Mouse (Mus musculus) midbrain, embryonic 16.5 days (tissue): ENCODE measurements around the gene Polg. TPM values are rescaled to one million over a fixed set of nuclear protein-coding genes. Genes with fewer than 3 reads are reported as not detected.
A peak's percentile ranks its signal among the peaks of the same experiment; 100 is the strongest.

ENCODE experiments used
- ATAC-seq: fragments of 200-750 bp; cut with Nextera tagmentation; 2 replicates; pipeline ENCODE4 v1.8.0; 2017; ENCODE audit warnings: moderate TSS enrichment
- H3K27ac ChIP-seq: fragments of 300-500 bp; sonication (generic); 2 replicates; pipeline ENCODE4 v1.5.1; 2014; ENCODE audit warnings: mild to moderate bottlenecking, low read length, mixed read lengths
- H3K27me3 ChIP-seq: fragments of 300-500 bp; sonication (generic); 2 replicates; pipeline ENCODE4 v1.6.1; 2014; ENCODE audit warnings: low read depth, low read length, mixed read lengths; ENCODE audit not compliant: control insufficient read depth, insufficient read depth
- H3K36me3 ChIP-seq: fragments of 300-500 bp; sonication (generic); 2 replicates; pipeline ENCODE4 v1.6.1; 2014; ENCODE audit warnings: mild to moderate bottlenecking, low read length, moderate library complexity, mixed read lengths; ENCODE audit not compliant: control insufficient read depth, insufficient read depth
- H3K4me1 ChIP-seq: fragments of 300-500 bp; sonication (generic); 2 replicates; pipeline ENCODE4 v1.6.1; 2014; ENCODE audit warnings: mild to moderate bottlenecking, low read length, mixed read lengths; ENCODE audit not compliant: control insufficient read depth, insufficient read depth
- H3K4me2 ChIP-seq: fragments of 300-500 bp; sonication (generic); 2 replicates; pipeline ENCODE4 v1.6.1; 2014; ENCODE audit warnings: mild to moderate bottlenecking, low read length, mixed read lengths
- H3K4me3 ChIP-seq: fragments of 300-500 bp; sonication (generic); 2 replicates; pipeline ENCODE4 v1.5.1; 2014; ENCODE audit warnings: low read depth, mild to moderate bottlenecking, low read length, moderate library complexity, mixed read lengths
- H3K9ac ChIP-seq: fragments of 300-500 bp; sonication (generic); 2 replicates; pipeline ENCODE4 v1.6.1; 2014; ENCODE audit warnings: low read depth, low read length, mixed read lengths
- H3K9me3 ChIP-seq: fragments of 300-500 bp; sonication (generic); replicated peaks from 2 replicates; pipeline ENCODE4 v1.6.1; 2014; ENCODE audit warnings: mild to moderate bottlenecking, low read length, mixed read lengths; ENCODE audit not compliant: control insufficient read depth, poor library complexity, severe bottlenecking
- WGBS: fragments of 180-500 bp; shearing (Covaris S2); extraction: QIAGEN DNeasy Blood & Tissue Kit; methylation state at CpG from one replicate; pipeline ENCODE4 v1.1.7; 2014; 5-methylcytosine and 5-hydroxymethylcytosine counted together
- polyA plus RNA-seq: library from polyadenylated mRNA; unstranded; fragments of >200 nt; fragmentation: Nextera tagmentation; extraction: Ambion mirVana; gene quantifications from 2 replicates; pipeline ENCODE4 v1.2.1, GENCODE M21; 2015

Gene Polg
- 19.7 and 22.0 TPM in 2 replicates for polyA plus RNA-seq

DNA sequence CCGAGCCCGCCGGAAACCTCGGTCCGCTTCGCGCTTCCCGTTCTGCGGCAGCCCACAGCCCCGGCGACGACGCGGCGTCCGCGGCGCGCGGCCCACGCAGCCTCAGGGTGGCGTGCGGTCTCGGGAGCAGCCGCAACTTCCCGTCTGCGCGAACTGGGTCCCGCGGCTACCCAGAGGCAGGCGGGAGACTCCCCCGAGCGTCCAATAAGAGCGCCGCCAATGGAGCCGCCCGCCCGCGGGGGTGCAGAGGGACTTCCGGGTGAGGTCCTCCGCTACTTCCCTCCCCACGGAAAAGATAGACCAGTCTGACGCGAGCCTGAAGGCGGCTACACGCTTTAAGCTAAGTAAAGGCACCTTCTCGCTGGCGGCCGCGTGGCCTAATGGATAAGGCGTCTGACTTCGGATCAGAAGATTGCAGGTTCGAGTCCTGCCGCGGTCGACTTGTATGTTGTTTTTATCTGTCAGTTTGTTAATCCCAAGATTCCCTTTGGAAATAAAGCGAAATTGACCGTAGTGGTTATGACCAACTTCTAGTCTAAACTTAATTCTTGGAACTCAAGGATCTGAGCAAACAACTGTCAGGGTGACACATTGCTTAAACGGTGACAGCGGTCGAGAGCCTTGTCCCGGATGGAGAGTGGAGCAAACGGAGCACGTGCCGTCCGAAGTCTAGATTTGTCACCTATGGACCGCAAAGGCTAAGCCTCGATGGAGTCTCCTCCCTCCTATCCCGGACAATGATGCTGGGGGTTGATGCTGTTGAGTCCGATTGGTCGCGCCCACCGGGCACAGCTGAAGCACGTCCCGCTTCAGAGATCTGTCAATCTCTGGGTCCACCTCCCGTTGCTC lies at the start of gene Polg:
Gene Polg, minus strand, starts transcription at position 310 of the 849 bp plus-strand sequence.
- Histone ChIP-seq H3K9me3 (no peaks in the 10 kb centered on the region), H3K27me3 (no peaks in the 10 kb centered on the region), H3K27ac (peak within 1 kb of the TSS; percentile 79), H3K9ac (peak within 1 kb of the TSS; percentile 81), H3K4me2 (peak within 1 kb of the TSS; percentile 91), H3K4me3 (peak within 1 kb of the TSS; percentile 90), H3K36me3 (peaks cover 5% of the 10 kb centered on the region), H3K4me1 (peaks cover 20% of the 10 kb centered on the region)
- under 1% methylated on average over 75 of the region's 76 CpGs for WGBS
- peak; percentile 96 for ATAC-seq

DNA sequence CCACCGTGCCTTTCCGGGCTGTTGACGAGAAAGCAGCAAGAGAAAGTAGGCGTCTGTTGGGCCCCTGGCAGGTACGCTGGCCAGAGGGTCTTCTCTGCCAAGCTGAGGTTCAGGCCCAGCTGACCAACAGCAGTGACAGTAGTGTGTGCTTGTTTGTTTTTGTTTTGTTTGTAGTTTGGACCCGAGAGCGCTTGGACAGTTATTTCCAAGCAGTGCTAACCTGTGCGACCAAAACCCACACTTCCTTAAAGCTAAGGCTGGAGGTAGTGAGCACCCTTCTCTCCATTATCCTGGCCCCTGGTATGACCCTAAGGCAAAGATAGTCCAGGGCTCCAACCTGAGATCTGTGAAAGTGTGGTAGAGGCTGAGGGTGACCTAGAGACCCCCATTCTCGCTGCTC lies 49.7 kb upstream of the Polg start:
- Histone ChIP-seq H3K36me3 (no peaks in the 10 kb centered on the region), H3K9me3 (no peaks in the 10 kb centered on the region), H3K27me3 (peaks cover 5% of the 10 kb centered on the region; the same call in 1 of the 2 replicates), H3K4me2 (peak overlapping the region; percentile 61), H3K4me1 (peaks cover 54% of the 10 kb centered on the region), H3K9ac (peak overlapping the region; percentile 69), H3K4me3 (peak overlapping the region; percentile 36), H3K27ac (peak overlapping the region; percentile 83)
- WGBS = 44% methylated on average over 9 of the region's 9 CpGs
- ATAC-seq = no peak

DNA sequence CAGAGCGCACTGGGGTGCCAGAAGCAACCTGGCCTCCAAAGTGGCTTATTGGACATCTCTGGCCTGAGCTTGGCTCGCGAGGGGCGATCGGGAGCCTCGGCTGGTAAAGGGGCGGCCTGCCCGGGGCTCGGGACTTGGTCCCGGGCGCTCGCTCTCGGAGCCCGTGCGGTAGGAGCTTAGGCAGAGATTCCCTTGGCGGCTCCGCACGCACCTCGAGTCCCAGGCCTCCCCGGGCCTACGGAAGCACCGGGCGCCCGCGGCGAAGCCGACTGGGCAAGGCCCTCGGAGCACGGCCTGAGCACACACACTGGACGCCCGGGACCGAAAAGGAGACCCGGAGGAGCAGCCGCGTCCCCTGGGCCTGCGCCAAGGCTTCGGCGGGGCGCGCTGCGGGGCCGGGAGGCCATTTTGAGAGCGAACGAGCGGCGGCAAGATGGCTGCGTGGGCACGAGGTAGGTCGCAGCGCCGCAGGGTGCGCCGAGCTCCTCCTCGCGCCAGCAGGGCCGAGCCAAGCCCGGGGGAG lies 49.1 kb upstream of the Polg start:
- peaks cover 48% of the 10 kb centered on the region for H3K4me1 ChIP-seq
- H3K27me3 ChIP-seq = peaks cover 5% of the 10 kb centered on the region; the same call in 1 of the 2 replicates
- no peaks in the 10 kb centered on the region for H3K36me3 ChIP-seq
- no peak for ATAC-seq
- peak overlapping the region; percentile 61 for H3K4me2 ChIP-seq
- H3K9me3 ChIP-seq = no peaks in the 10 kb centered on the region
- H3K27ac ChIP-seq = peak overlapping the region; percentile 83
- 2% methylated on average over 57 of the region's 57 CpGs for WGBS
- peak overlapping the region; percentile 36 for H3K4me3 ChIP-seq
- H3K9ac ChIP-seq = peak overlapping the region; percentile 69

DNA sequence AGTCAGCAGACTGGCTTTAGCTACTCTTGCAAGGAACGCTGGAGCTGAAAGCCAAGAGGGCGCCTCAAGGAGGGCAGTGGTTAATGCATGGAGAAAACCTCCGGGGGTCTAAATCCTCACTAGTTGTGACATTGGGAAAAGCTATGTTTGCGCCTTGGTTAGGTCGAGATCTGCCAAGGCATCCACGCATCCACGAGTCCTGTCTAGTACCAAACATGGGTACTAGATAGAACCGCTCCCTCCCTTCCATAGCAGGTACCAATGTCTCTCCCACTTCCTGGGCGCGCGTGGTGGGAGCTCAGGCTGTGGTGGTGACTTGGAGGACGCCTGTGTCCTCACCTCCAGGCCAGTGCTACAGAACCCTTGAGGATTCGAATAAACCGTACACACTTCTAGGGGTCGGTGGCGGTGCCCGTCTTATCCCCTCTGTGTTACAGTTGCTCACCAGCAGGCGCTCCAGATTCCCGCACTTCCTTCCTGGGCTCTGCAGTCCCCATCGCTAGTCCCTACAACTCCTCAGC lies 48.3 kb upstream of the Polg start:
- Histone ChIP-seq H3K9me3 (no peaks in the 10 kb centered on the region), H3K9ac (0 out of 2 replicates have a peak overlapping the region, but pooled peaks have one; percentile 28), H3K36me3 (no peaks in the 10 kb centered on the region), H3K4me3 (no peak overlapping the region), H3K4me2 (peak overlapping the region; percentile 61), H3K27me3 (peaks cover 5% of the 10 kb centered on the region; the same call in 1 of the 2 replicates), H3K27ac (peak overlapping the region; percentile 83), H3K4me1 (peaks cover 41% of the 10 kb centered on the region)
- ATAC-seq = no peak
- WGBS = 14% methylated on average over 20 of the region's 20 CpGs

DNA sequence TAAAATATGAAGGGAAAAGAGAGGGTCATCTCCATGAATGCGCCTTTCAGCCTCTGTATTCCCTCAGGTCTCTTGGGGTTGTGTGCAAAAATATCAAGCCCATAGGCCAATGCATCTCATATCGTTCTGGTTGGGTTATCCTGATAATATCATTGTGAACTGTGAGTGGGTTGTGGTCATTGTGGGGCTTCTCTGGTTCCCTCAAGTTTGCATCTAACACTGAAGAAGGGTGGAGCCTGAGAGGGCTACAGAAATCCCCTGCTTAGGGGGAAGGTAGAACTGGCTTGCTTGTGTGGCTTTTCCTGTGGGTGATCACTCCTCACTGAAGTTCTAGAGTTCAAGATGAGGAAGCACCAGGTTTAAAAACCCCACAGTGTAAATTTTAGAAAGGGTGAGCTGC lies 47.3 kb upstream of the Polg start:
- Histone ChIP-seq H3K36me3 (no peaks in the 10 kb centered on the region), H3K27ac (peak overlapping the region; percentile 83), H3K4me2 (no peak overlapping the region), H3K4me1 (peaks cover 41% of the 10 kb centered on the region), H3K9ac (no peak overlapping the region), H3K9me3 (no peaks in the 10 kb centered on the region), H3K4me3 (no peak overlapping the region), H3K27me3 (peaks cover 5% of the 10 kb centered on the region; the same call in 1 of the 2 replicates)
- WGBS = 25% methylated on average over 2 of the region's 2 CpGs
- no peak for ATAC-seq

DNA sequence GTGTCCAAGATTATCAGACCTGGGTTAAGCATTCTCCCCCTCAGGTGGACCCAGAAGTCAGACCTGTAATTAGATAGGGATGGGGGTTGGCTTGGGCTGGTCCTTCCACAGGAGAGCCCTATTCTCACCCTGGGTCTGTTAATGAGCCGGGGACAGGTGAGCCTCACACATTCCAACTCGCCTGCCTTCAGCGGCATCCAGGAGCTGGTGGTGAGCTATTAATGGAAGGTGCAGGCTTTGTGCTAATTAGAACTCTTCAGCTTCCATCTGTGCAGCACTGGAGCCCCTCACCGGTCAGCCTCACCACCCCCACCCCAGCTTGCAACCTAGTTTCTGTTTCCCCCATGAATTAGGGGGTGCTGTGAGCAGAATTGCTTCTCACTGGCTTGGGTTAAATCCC lies 46.3 kb upstream of the Polg start:
- H3K4me3 ChIP-seq = no peak overlapping the region; the same call in 1 of the 2 replicates
- peak overlapping the region; percentile 12; the same call in 1 of the 2 replicates for H3K4me2 ChIP-seq
- H3K9me3 ChIP-seq = no peaks in the 10 kb centered on the region
- H3K36me3 ChIP-seq = no peaks in the 10 kb centered on the region
- WGBS = 21% methylated on average over 4 of the region's 4 CpGs
- H3K27me3 ChIP-seq = peaks cover 6% of the 10 kb centered on the region; the same call in 1 of the 2 replicates
- peak overlapping the region; percentile 75 for H3K27ac ChIP-seq
- H3K9ac ChIP-seq = no peak overlapping the region
- H3K4me1 ChIP-seq = peaks cover 39% of the 10 kb centered on the region
- no peak for ATAC-seq

DNA sequence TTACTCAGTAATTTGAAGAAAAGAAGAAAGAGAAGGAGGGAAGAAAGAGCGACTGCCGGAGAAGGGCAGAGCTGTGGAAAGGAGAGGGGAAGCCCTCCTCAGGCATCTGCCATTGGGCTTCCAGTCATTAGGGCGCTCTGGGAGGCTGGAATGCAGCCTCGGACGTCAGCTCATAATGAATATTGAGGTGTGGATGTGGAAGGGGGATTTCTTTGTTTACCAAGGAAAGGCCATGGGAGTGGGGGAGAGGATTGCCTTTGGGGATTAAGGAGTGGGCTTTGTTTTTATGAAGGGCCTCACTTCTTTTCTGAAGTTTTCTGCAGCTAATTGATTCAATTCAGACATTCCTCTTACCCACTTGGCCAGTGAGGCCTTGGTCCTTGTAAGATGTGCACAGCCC lies 45.5 kb upstream of the Polg start:
- Histone ChIP-seq H3K4me1 (peaks cover 42% of the 10 kb centered on the region), H3K9ac (0 out of 2 replicates have a peak overlapping the region, but pooled peaks have one; percentile 28), H3K9me3 (no peaks in the 10 kb centered on the region), H3K4me3 (0 out of 2 replicates have a peak overlapping the region, but pooled peaks have one; percentile 1), H3K4me2 (peak overlapping the region; percentile 40), H3K27ac (peak overlapping the region; percentile 75), H3K36me3 (no peaks in the 10 kb centered on the region), H3K27me3 (peaks cover 8% of the 10 kb centered on the region; the same call in 1 of the 2 replicates)
- 8% methylated on average over 5 of the region's 5 CpGs for WGBS
- ATAC-seq = no peak

DNA sequence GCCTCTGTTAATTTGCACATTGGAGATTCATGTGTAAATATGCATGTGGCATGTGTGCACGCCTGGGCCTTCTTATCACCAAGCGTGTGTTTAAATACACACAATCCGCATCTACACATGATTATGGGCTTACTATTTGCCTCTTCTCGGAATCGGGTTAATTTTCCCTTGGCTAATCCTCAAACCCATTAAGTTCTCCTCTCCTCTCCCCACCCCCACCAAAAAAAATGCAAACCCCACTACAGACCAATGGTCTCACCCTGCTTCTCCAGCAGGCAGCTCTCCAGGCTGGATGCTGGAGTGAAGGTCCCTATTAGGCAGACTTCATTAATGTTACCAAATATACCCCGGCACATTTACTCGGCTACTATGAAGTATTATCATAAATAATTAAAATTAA lies 45.0 kb upstream of the Polg start:
- H3K4me3 ChIP-seq = 0 out of 2 replicates have a peak overlapping the region, but pooled peaks have one; percentile 1
- H3K27ac ChIP-seq = peak overlapping the region; percentile 75
- peaks cover 8% of the 10 kb centered on the region; the same call in 1 of the 2 replicates for H3K27me3 ChIP-seq
- WGBS = 19% methylated on average over 7 of the region's 7 CpGs
- no peaks in the 10 kb centered on the region for H3K9me3 ChIP-seq
- H3K36me3 ChIP-seq = no peaks in the 10 kb centered on the region
- H3K4me1 ChIP-seq = peaks cover 42% of the 10 kb centered on the region
- H3K4me2 ChIP-seq = peak overlapping the region; percentile 40
- no peak overlapping the region for H3K9ac ChIP-seq
- no peak for ATAC-seq
